Mouse (Mus musculus): ENCODE measurements around the gene Tspan31. TPM values are rescaled to one million over a fixed set of nuclear protein-coding genes. Genes with fewer than 3 reads are reported as not detected.

The Tspan31 gene
- total RNA-seq (2021) = 76.3 and 96.5 TPM in 2 replicates
- long read RNA-seq, experiment 1, transcript Tspan31-201 (6 exons, 1,556 nt) = major isoform, 131 of 145 reads
- long read RNA-seq, experiment 1, partial matches to known transcripts = 6 of 145 reads
- long read RNA-seq, experiment 1, other reads (novel, unspliced or antisense) = 8 of 145 reads
- long read RNA-seq, experiment 2, transcript Tspan31-201 (6 exons, 1,556 nt) = major isoform, 106 of 115 reads
- long read RNA-seq, experiment 2, partial matches to known transcripts = 0 of 115 reads
- long read RNA-seq, experiment 2, other reads (novel, unspliced or antisense) = 9 of 115 reads

- DNase-seq = peak; percentile 94
Measured at GRCm38 (mm10) chr10:127070190-127071121, at the start of gene Tspan31. Gene Tspan31 (minus strand): TSS chr10:127070264.

- no peak for DNase-seq
Measured at GRCm38 (mm10) chr10:127119229-127119628, 49.2 kb upstream of the Tspan31 start.

DNA sequence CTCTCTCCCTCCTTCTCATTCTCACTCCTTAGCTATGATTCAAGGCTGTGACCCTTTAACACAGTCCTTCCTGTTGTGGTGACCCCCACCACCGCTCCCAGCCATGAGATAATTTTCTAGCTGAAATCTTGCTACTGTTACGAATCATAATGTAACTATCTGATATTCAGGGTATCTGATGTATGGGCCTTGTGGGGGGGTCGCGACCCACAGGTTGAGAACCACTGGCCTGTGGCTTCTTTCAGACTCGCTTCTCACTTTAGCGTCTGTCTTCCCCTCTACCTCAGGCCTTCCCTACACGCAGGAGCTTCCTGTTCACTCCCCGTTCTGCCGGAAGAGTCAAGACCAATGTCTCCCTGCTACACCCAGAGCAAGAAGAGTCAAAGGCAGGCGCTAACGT lies 48.4 kb upstream of the Tspan31 start:
- DNase-seq = no peak

GRCm38 (mm10) chr10:127115068-127115467 lies 45.0 kb upstream of the Tspan31 start:
- no peak for DNase-seq

DNA sequence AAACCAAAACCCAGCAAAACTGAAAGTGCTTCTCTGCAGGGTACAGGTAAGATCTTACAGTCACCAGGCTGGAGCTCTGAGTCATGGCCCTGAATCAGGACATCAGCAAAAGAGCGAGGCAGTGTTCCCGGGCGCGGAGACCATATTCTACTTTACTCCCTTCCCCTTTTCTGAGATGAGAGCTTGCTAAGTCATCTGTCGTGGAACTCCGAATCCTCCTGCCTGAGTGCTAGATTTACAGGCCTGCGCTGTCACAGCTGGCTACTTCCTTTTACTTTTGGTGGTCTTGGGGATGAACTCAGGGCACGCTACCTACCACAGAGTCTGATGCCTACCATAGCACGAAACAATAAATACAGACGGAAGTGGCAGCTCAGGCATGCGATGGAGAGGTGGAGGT lies 44.3 kb upstream of the Tspan31 start:
- DNase-seq = no peak

GRCm38 (mm10) chr10:127111001-127111887 lies 41.2 kb upstream of the Tspan31 start:
- DNase-seq = no peak

- DNase-seq = no peak
Measured at GRCm38 (mm10) chr10:127108262-127108583, 38.2 kb upstream of the Tspan31 start.

DNA sequence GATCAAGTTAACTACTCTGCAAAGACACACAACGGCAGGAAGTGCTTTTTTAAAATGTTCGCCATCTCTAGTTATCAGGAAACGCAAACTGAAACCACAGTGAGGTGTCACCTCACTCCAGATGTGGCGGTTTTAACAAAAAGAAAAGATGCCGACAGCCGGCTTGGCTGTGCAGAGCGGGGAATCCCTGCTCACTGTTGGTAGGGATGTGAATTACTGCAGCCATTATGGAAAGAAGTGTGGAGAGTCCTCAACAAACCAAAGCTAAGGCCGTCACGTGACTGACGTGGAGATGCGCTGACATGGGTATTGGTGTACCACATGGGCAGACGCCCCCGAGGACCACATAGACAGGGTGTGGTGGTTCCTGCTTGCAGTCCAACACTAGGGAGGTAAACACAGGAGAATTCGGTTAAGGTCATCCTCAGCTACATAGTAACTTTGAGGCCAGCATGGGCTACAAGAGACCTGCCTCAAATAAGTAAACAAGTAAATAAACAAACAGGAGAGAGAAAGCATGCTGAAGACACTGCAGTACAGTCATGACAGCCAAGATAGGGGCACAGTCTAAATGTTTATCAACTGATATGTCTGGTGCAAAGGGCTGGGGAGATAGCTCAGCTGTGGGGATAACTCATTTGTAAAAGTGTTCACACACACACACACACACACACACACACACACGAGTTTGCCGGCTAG lies 37.6 kb upstream of the Tspan31 start:
- no peak for DNase-seq

GRCm38 (mm10) chr10:127103631-127104030 lies 33.6 kb upstream of the Tspan31 start:
- no peak for DNase-seq

DNA sequence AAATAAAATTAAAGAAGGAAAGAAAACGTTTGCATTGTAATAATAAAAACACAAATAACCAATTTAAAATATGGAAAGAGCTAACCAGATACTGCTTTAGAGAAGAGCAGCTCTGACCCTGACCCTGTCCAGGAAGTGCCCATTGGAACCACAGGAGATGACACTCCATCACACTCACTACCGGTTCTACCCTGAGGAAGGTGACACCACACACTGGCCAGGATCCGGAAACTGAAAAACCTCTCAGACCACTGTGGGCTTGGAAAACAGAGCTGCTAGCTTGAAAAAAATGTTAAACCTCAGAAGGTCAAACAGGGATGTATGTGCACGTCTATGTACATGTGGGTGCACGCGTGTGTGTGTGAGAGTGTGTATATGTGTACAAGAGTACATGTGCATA lies 31.1 kb upstream of the Tspan31 start:
- no peak for DNase-seq

DNA sequence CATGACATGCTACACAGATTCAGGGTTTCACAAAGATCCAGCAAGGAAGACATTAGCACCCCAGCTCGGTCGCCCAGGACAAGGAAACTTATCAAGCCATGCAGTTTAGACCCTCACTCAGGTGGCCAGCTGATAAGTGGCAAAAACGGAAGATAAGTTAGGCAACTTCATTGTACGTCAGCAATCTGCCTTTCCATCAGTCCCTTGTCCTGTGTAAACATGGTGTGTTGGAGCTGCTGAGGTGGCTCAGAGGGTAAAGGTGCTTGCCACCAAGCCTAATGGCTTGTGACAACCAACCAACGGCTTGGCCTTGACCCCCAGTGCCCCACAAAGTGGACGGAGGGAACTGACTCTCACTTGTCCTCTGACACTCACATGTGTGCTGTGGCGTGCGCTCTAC lies 30.4 kb upstream of the Tspan31 start:
- no peak for DNase-seq

GRCm38 (mm10) chr10:127099868-127100267 lies 29.8 kb upstream of the Tspan31 start:
- no peak for DNase-seq

GRCm38 (mm10) chr10:127099191-127099590 lies 29.1 kb upstream of the Tspan31 start:
- no peak for DNase-seq

GRCm38 (mm10) chr10:127098514-127098913 lies 28.4 kb upstream of the Tspan31 start:
- DNase-seq = no peak

- DNase-seq = no peak
Measured at GRCm38 (mm10) chr10:127094382-127094802, 24.3 kb upstream of the Tspan31 start.

- no peak for DNase-seq
Measured at GRCm38 (mm10) chr10:127092742-127093141, 22.7 kb upstream of the Tspan31 start.

GRCm38 (mm10) chr10:127091507-127092396 lies 21.7 kb upstream of the Tspan31 start:
- DNase-seq = peak; percentile 80

- DNase-seq = peak; percentile 81
Measured at GRCm38 (mm10) chr10:127090560-127091411, 20.7 kb upstream of the Tspan31 start.

- DNase-seq = no peak
Measured at GRCm38 (mm10) chr10:127085633-127086032, 15.6 kb upstream of the Tspan31 start.

- no peak for DNase-seq
Measured at GRCm38 (mm10) chr10:127085052-127085451, 15.0 kb upstream of the Tspan31 start.

All from adrenal gland, postnatal 14 days (tissue).